Mouse (Mus musculus): ENCODE results near the gene Rtn2. TPM values are rescaled to one million over a fixed set of nuclear protein-coding genes. Genes with fewer than 3 reads are reported as not detected.
A peak's percentile ranks its signal among the peaks of the same experiment; 100 is the strongest.

The Rtn2 gene
- polyA plus RNA-seq, 1 experiment = 18.9 TPM

GRCm38 (mm10) chr7:19309884-19310641, 27.6 kb downstream of the Rtn2 start, which contains the start of gene Fosb:
Gene Fosb (minus strand): TSS chr7:19310051.
- 1% methylated on average over 49 of the region's 49 CpGs for WGBS
- DNase-seq (ENCODE audit: low read depth, low spot score) = peak; percentile 77

- no peak for DNase-seq (ENCODE audit: low read depth, low spot score)
- WGBS = 34% methylated on average over 4 of the region's 4 CpGs
Measured at GRCm38 (mm10) chr7:19311991-19312390, 29.6 kb downstream of the Rtn2 start.

DNA sequence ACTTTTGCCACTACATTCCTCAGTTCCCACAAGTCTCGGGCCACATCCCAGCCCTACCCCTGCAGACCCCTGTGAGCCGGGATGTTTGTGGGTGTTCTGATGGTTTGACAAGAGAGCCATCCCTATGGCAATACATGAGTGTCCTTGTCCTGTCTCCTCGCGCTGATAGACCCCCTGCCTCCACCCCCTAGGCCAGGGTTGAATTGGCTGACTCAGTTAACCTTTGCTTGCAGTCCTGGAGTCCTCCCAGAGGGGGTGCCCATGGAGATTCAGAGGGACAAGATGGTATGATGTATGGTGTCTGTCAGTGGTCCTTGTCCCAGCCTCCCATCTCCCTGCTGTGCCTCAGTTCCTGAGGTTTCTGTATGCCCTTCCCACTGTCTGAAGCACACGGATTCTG, 31.6 kb downstream of the Rtn2 start:
- 53% methylated on average over 5 of the region's 5 CpGs for WGBS
- DNase-seq (ENCODE audit: low read depth, low spot score) = no peak

- 48% methylated on average over 14 of the region's 14 CpGs for WGBS
- DNase-seq (ENCODE audit: low read depth, low spot score) = peak; percentile 60
Measured at GRCm38 (mm10) chr7:19316451-19317161, 34.2 kb downstream of the Rtn2 start.

- 79% methylated on average over 2 of the region's 2 CpGs for WGBS
- no peak for DNase-seq (ENCODE audit: low read depth, low spot score)
Measured at GRCm38 (mm10) chr7:19318201-19318600, 35.8 kb downstream of the Rtn2 start.

DNA sequence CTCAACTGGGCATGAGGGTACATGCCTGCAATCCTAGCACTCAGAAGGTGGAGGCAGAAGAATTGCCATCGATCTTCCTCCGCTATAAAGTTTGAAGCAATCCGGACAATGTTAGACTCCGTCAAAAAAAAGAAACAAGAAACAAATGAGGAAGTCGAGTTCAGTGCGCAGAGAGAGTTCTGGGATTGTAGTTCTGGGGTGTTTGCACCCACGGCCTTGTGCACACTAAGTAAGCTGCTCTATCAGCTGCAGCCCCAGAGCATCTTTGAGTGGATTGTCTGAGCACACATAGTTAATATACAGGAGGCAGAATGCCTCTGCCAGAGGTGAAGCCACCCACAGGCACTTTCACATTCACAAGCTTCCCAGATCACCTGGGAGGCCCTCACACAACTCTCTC, 36.3 kb downstream of the Rtn2 start:
- 83% methylated on average over 7 of the region's 7 CpGs for WGBS
- DNase-seq (ENCODE audit: low read depth, low spot score) = no peak

GRCm38 (mm10) chr7:19319458-19319857, 37.0 kb downstream of the Rtn2 start:
- WGBS = 22% methylated on average over 9 of the region's 9 CpGs

GRCm38 (mm10) chr7:19319906-19320305, 37.5 kb downstream of the Rtn2 start:
- peak; percentile 92 for DNase-seq (ENCODE audit: low read depth, low spot score)
- under 1% methylated on average over 41 of the region's 41 CpGs for WGBS

More at GRCm38 (mm10) chr7:19319458-19319857, 37.0 kb downstream of the Rtn2 start:
- no peak for DNase-seq (ENCODE audit: low read depth, low spot score)

DNA sequence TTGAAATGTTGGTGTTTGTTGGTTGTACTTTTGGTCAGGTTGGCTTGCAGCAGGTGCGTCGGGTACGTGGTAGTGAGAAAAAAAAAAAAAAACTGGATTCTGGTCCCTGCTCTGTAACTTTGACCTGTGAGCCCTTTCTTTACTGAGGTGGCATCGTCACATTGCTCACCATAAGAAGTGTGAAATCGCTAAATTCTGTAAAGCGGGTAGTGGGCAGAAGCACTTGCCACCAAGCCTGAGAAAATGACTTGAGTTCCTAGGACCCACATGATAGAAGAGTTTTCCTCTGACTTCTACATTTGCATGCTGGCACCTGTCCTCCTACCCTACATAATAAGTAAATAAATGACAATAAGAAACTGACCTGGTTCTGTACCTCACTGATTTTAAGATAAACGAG, 38.2 kb downstream of the Rtn2 start:
- 27% methylated on average over 7 of the region's 7 CpGs for WGBS
- no peak for DNase-seq (ENCODE audit: low read depth, low spot score)

DNA sequence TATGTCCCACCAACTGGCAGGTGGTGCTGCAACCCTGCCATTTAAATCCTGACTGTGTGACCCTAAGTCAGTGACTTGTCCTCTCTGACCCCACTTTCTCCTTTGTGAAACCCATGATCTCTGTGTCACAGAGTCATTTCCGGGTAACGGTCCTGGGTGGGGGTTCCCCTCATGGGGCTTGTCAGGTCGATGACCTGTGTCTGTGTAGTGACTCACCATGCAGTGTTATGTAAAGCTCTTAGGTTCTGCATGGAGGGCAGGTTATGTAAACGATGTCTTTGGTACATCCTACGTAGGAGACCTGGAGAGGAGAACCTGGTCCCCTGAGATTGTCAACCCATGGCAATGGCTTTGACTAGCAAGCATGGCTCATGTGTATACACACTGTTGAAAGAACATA, 39.0 kb downstream of the Rtn2 start:
- DNase-seq (ENCODE audit: low read depth, low spot score) = no peak
- WGBS = 14% methylated on average over 5 of the region's 5 CpGs

DNA sequence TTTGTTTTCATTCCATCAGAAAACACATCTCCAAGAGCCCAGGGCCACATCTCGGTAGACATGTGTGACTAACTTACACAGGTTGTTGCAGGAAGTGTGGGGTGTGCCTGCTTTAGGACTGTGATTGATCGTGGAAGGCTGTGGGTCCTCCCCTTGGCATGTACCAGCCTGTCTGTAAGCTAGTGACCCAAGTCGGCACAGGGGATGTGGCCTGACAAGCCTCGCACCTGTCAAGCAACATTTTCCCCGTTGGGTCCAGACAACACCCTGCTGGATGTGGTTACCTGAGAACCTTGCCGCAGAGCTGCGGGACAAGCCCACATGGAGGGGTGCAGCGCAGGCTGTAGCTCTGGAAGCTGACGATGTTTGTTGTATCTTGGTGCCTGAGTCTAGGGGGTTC, 40.1 kb downstream of the Rtn2 start:
- WGBS = 39% methylated on average over 9 of the region's 9 CpGs
- DNase-seq (ENCODE audit: low read depth, low spot score) = no peak

- 80% methylated on average over 11 of the region's 11 CpGs for WGBS
Measured at GRCm38 (mm10) chr7:19324221-19324620, 41.8 kb downstream of the Rtn2 start.

GRCm38 (mm10) chr7:19325262-19326199, 43.1 kb downstream of the Rtn2 start:
- no peak for DNase-seq (ENCODE audit: low read depth, low spot score)
- 71% methylated on average over 21 of the region's 21 CpGs for WGBS

More at GRCm38 (mm10) chr7:19324221-19324620, 41.8 kb downstream of the Rtn2 start:
- no peak for DNase-seq (ENCODE audit: low read depth, low spot score)

DNA sequence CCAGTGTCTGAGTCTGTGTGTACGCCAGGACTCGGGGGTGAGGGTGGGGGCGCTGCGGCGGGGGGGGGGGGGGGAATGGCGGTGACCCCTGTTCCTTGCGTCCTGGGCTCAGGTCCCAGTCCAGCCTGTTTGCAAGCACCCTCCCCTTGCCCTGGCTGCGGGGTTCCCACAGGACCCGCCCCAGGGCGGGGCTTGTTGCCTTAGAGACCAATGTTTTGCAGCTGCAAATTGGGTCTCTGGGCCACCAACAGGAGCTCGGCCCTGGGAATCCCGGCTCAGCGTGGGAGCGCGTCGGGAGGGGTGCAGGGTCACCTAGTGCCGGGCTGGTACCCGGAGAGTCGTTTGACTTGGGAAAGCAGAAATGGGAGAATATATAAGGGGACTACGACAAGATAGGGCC, 43.9 kb downstream of the Rtn2 start:
- under 1% methylated on average over 20 of the region's 20 CpGs for WGBS
- no peak for DNase-seq (ENCODE audit: low read depth, low spot score)

GRCm38 (mm10) chr7:19327128-19327527, 44.7 kb downstream of the Rtn2 start:
- WGBS = under 1% methylated on average over 22 of the region's 22 CpGs
- peak; percentile 85 for DNase-seq (ENCODE audit: low read depth, low spot score)

DNA sequence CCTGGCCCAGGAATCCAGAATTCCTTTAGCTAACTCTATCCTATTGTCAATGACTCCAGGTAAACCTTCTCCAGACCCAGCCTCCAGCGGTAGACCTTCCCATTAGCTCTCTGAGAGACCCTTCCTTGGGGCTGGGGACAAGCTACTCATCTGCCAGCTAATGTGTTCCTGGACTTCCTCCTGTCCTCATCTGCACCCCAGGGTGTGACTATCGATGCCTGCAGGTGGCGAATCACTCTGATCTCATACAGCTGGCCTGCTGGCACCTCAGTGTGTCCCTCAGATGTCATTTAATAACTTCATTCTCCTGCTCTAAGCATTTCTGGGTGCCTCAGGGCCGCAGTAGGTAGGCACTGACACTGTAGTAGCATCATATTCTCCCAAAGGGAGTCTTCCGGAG, 45.4 kb downstream of the Rtn2 start:
- 52% methylated on average over 5 of the region's 5 CpGs for WGBS
- no peak for DNase-seq (ENCODE audit: low read depth, low spot score)

GRCm38 (mm10) chr7:19328425-19328824, 46.0 kb downstream of the Rtn2 start:
- no peak for DNase-seq (ENCODE audit: low read depth, low spot score)

DNA sequence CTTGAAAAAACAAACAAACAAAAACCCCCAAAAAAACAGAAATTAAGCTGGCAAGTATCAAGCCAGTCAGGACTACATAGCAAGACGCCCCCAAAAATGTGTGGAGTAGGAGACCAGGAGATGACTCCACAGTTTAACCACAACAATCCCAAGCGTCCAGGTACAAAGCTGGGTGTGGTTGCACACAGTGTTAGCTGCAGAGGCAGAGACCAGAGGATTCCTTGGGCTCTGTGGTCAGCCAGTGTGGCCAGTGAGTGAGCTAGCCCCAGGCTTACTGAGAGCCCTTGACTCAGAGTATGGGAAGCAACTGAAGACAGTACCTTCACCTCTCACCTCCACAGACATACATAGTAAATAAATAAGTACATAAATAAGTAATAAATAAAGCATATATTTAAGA, 49.5 kb downstream of the Rtn2 start:
- 69% methylated on average over 2 of the region's 2 CpGs for WGBS
- DNase-seq (ENCODE audit: low read depth, low spot score) = no peak

- DNase-seq (ENCODE audit: low read depth, low spot score) = no peak
- WGBS = under 1% methylated on average over 52 of the region's 52 CpGs
Measured at GRCm38 (mm10) chr7:19332709-19333352, 50.4 kb downstream of the Rtn2 start.

- 42% methylated on average over 3 of the region's 3 CpGs for WGBS
- no peak for DNase-seq (ENCODE audit: low read depth, low spot score)
Measured at GRCm38 (mm10) chr7:19335583-19335982, 53.2 kb downstream of the Rtn2 start.

Measured in large intestine, adult 2 months (tissue).